Mouse (Mus musculus) heart, postnatal 0 days (tissue): Measurements from ENCODE around the gene Fam19a3.

Experiments used
- CTCF ChIP-seq: IDR thresholded peaks from 2 replicates; pipeline ENCODE4 v1.5.1; 2016; ENCODE audit warnings: antibody characterized with exemption, control low read depth, low read depth
- EP300 ChIP-seq: IDR thresholded peaks from 2 replicates; pipeline ENCODE4 v1.6.1; 2016; ENCODE audit warnings: antibody characterized with exemption, low read depth

GRCm38 (mm10) chr3:104800681-104801080 lies 19.0 kb upstream of the Fam19a3 start:
- TF ChIP-seq CTCF = no peak
- no peak for TF ChIP-seq EP300
